Mouse (Mus musculus): ENCODE data around the gene Mdm4.

DNA sequence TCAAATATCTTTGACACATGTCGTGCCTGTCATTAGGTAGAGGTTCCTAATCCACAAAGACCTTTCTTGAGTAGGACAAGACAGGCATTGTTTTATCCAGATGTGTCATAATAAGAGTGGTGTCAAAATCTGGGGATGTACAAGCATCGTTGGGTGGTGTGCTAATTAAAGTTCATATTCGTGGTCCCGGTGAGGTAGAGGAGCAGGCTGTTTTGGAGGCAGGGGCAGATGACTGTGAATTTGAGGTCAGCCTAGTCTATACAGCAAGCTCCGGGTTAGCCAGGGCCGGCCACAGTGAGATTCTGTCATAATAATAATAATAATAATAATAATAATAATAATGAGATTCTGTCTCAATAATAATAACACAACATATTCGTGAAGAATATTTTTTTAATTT is 5.9 kb downstream of the Mdm4 start:
- no peak for TF ChIP-seq CTCF (IDR thresholded peaks at IDR 0.05; ENCODE audit: control insufficient read depth, insufficient read depth, insufficient replicate concordance, low read depth, low read length)
- no peak for TF ChIP-seq POLR2A (IDR thresholded peaks at IDR 0.05; ENCODE audit: control insufficient read depth, low read depth, low read length)
